Mouse (Mus musculus): Measurements from ENCODE around the gene Hist1h1d.

GRCm38 (mm10) chr13:23529005-23529404 is 24.1 kb upstream of the Hist1h1d start:
- TF ChIP-seq CTCF (IDR thresholded peaks at IDR 0.05 in 2 of 3, conservative IDR thresholded peaks at IDR 0.05 in 1 of 3; ENCODE audit: control insufficient read depth in 1 of 3, insufficient read depth in 1 of 3, low read depth in 2 of 3, low read length in 3 of 3, poor library complexity in 1 of 3, severe bottlenecking in 1 of 3), result no peak
- no peak for TF ChIP-seq GATA1 (IDR thresholded peaks at IDR 0.05; ENCODE audit: low read depth, low read length)
- no peak for TF ChIP-seq CHD1 (IDR thresholded peaks at IDR 0.05; ENCODE audit: low read depth, low read length)
- TF ChIP-seq CHD2 (IDR thresholded peaks at IDR 0.05; ENCODE audit: low read length), result no peak
- no peak for TF ChIP-seq EP300 (IDR thresholded peaks at IDR 0.05; ENCODE audit: low read depth in 1 of 2, low read length in 2 of 2)
- TF ChIP-seq BHLHE40 (IDR thresholded peaks at IDR 0.05; ENCODE audit: borderline replicate concordance, low read depth, low read length), result no peak
